Mouse (Mus musculus) heart, adult 2 months (tissue): ENCODE results near the gene Galnt2.

Source experiments
- CTCF ChIP-seq: fragments of 200-600 bp; IDR thresholded peaks from 2 replicates; pipeline ENCODE4 v1.8.1; 2022; ENCODE audit warnings: antibody characterized with exemption, mild to moderate bottlenecking, moderate library complexity
- EP300 ChIP-seq: fragments of 200-500 bp; IDR thresholded peaks from 2 replicates; pipeline ENCODE4 v1.6.1; 2011; ENCODE audit warnings: low read depth, low read length, control low read depth; ENCODE audit not compliant: insufficient read depth
- POLR2A ChIP-seq: fragments of 200-500 bp; IDR thresholded peaks from 2 replicates; pipeline ENCODE4 v1.6.1; 2011; ENCODE audit warnings: mild to moderate bottlenecking, low read depth, low read length, control low read depth; ENCODE audit not compliant: insufficient read depth

- no peak for TF ChIP-seq EP300
- no peak for TF ChIP-seq CTCF
- TF ChIP-seq POLR2A: no peak
Measured at GRCm38 (mm10) chr8:124264032-124264431, 32.8 kb downstream of the Galnt2 start.
